In genomic region chr15:27409856-27410255, GRCm38 (mm10) we compare ENCODE assay signal across 18 mouse cellular contexts. TPM values are rescaled to one million over a fixed set of nuclear protein-coding genes. Genes with fewer than 3 reads are reported as not detected.
DNase-seq lines count a peak whose midpoint lies in the region.
"Had no signal": no experiment of that assay in that cellular context is flagged by ENCODE, and none has a peak within 500 bp of the region (broad histone marks: within the 10 kb centered on the region; RNA-seq: fewer than 3 reads in every experiment).

No protein-coding gene starts in this region.

- H3K36me3 ChIP-seq in heart, embryonic 10.5 days: no peaks in the 10 kb centered on the region
- no peaks in the 10 kb centered on the region for H3K36me3 ChIP-seq in limb, embryonic 10.5 days
- H3K36me3 ChIP-seq: forebrain, embryonic 12.5 days; hindbrain, embryonic 12.5 days; intestine, embryonic 15.5 days had no signal

- no peak overlapping the region for H3K27ac ChIP-seq in heart, embryonic 10.5 days
- H3K27ac ChIP-seq in limb, embryonic 10.5 days: no peak overlapping the region
- H3K27ac ChIP-seq: forebrain, embryonic 12.5 days; gastrocnemius, adult 2 months; heart, adult 2 months; hindbrain, embryonic 12.5 days; intestine, embryonic 15.5 days had no signal

- WGBS in heart, embryonic 10.5 days: 86% methylated on average over 8 of the region's 8 CpGs
- 95% methylated on average over 8 of the region's 8 CpGs for WGBS in limb, embryonic 10.5 days

- intact Hi-C loops in left cerebral cortex, postnatal 25 days (cut with DNase I): loop anchor here (5.0 kb wide), 1 partner anchor 88 kb away; no protein-coding TSS in a partner anchor

- no peak overlapping the region for H3K4me3 ChIP-seq in heart, embryonic 10.5 days
- no peak overlapping the region for H3K4me3 ChIP-seq in limb, embryonic 10.5 days
- H3K4me3 ChIP-seq: forebrain, embryonic 12.5 days; gastrocnemius, adult 2 months; heart, adult 2 months; hindbrain, embryonic 12.5 days; intestine, embryonic 15.5 days had no signal

- DNase-seq in heart, adult 11 months: peak; percentile 33
- no peak for DNase-seq in heart, embryonic 10.5 days (ENCODE audit: low spot score)
- DNase-seq in 416B (ENCODE audit: low read depth) (peak; percentile 20), adipocyte (ENCODE audit: low spot score) (peak; percentile 50)
- DNase-seq in limb, embryonic 10.5 days (ENCODE audit: low spot score): peak; percentile 9
- DNase-seq in frontal cortex, postnatal 25 days (ENCODE audit: low spot score in 2 of 2): no peak
- no peak for DNase-seq in left cerebral cortex, postnatal 25 days (ENCODE audit: low spot score in 2 of 2)
- DNase-seq: adrenal gland, postnatal 25 days; cerebellum, adult 18-20 months; cerebellum, adult 9-10 months; cerebellum, postnatal 14 days; gastrocnemius, adult 2 months; gastrocnemius, postnatal 14 days; heart, adult 2 months; kidney, adult 11 months had no signal

- H3K27me3 ChIP-seq in heart, embryonic 10.5 days (ENCODE audit: insufficient read depth, poor library complexity, severe bottlenecking): no peaks in the 10 kb centered on the region
- no peaks in the 10 kb centered on the region for H3K27me3 ChIP-seq in limb, embryonic 10.5 days (ENCODE audit: low read depth, poor library complexity, severe bottlenecking)
- H3K27me3 ChIP-seq: forebrain, embryonic 12.5 days; hindbrain, embryonic 12.5 days; intestine, embryonic 15.5 days had no signal

- no peaks in the 10 kb centered on the region for H3K9me3 ChIP-seq in heart, embryonic 10.5 days
- H3K9me3 ChIP-seq in limb, embryonic 10.5 days (replicated peaks): no peaks in the 10 kb centered on the region
- H3K9me3 ChIP-seq: forebrain, embryonic 12.5 days; hindbrain, embryonic 12.5 days; intestine, embryonic 15.5 days had no signal

- H3K4me1 ChIP-seq in heart, embryonic 10.5 days: no peaks in the 10 kb centered on the region
- no peaks in the 10 kb centered on the region for H3K4me1 ChIP-seq in limb, embryonic 10.5 days
- H3K4me1 ChIP-seq: forebrain, embryonic 12.5 days; hindbrain, embryonic 12.5 days; intestine, embryonic 15.5 days had no signal

RNA-seq across cellular contexts. Expression of gene Ank, which starts 56.6 kb away (rescaled TPM):
- 8.4 and 11.0 TPM in 2 replicates for polyA plus RNA-seq in heart, embryonic 10.5 days (2016; fragmentation: Nextera tagmentation; extraction: Ambion mirVana)
- polyA plus RNA-seq in limb, embryonic 10.5 days (2016; fragmentation: Nextera tagmentation; extraction: Ambion mirVana): 3.1 and 3.2 TPM in 2 replicates
- total RNA-seq in left cerebral cortex, postnatal 25 days (2021): 100 to 1,000 TPM; 169 to 176 TPM

Comparison
In these comparisons a context has a peak if more than half of its experiments do, and no peak if none do; other contexts are left out.
1. DNase-seq: peak in heart, adult 11 months (single experiment), 416B (single experiment), adipocyte (single experiment) and limb, embryonic 10.5 days (single experiment); none in heart, embryonic 10.5 days (single experiment), frontal cortex, postnatal 25 days (0 of 2) and left cerebral cortex, postnatal 25 days (0 of 2).